Mouse (Mus musculus): ENCODE data around the gene Grtp1. TPM values are rescaled to one million over a fixed set of nuclear protein-coding genes. Genes with fewer than 3 reads are reported as not detected.

The Grtp1 gene
- 10.6 and 12.1 TPM in 2 replicates for polyA plus RNA-seq (2015; fragmentation: Nextera tagmentation; extraction: Ambion mirVana)

DNA sequence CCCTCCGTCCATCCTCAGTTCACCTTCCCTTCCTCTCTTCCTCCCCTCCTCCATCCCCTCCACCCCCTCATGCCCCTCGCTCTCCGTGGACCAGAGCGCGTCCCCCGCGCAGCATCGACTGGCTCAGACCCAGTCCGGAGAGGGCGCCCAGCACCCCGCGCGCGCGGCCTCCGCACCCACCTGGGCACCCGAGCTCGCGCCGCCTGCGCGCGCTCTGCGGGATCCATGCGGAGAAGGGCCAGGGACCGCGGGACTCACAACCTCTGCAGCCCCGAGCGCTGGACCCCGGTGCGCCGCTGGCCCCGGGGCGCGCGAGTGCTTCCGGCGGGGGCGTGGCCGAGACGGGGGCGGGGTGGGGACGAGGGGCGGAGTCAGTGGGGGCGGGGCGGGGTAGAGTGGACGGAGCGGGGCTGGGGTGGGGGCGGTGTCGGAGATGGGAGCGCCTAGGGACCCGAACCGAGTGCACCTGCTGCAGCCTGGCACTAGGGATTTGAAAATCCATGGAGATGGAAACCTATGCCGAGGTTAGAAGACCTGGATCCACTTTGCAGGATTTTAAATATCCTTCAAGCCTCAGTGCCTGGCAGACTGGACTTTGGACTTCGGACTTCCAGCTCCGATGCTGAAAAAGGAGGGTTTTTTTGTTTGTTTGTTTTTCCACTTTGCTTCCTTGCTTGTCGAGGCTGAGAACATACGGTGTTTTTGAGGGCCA, at the start of gene Grtp1:
TSS of gene Grtp1 (minus strand) at position 320 of the 712 bp plus-strand sequence.
- H3K4me2 ChIP-seq (ENCODE audit: low read depth, low read length), result peak within 1 kb of the TSS; percentile 99
- H3K9me3 ChIP-seq (ENCODE audit: low read length), result no peaks in the 10 kb centered on the region
- ATAC-seq (peak; percentile 76), DNase-seq (peak; percentile 82)
- H3K27ac ChIP-seq (ENCODE audit: low read depth), result peak within 1 kb of the TSS; percentile 89
- H3K4me3 ChIP-seq (ENCODE audit: low read depth, low read length), result peak within 1 kb of the TSS; percentile 90
- H3K4me1 ChIP-seq (ENCODE audit: insufficient read depth), result peaks cover 42% of the 10 kb centered on the region
- TF ChIP-seq EP300 (IDR thresholded peaks at IDR 0.05; ENCODE audit: low read depth), result no peak
- no peak for TF ChIP-seq CTCF (IDR thresholded peaks at IDR 0.05; ENCODE audit: low read depth)
- 4% methylated on average over 54 of the region's 58 CpGs for WGBS (ENCODE audit: insufficient replicate concordance)
- H3K9ac ChIP-seq (replicated peaks), result peak within 1 kb of the TSS; percentile 64
- H3K27me3 ChIP-seq (ENCODE audit: insufficient read depth, low read length), result peaks cover 16% of the 10 kb centered on the region
- no peaks in the 10 kb centered on the region for H3K36me3 ChIP-seq (replicated peaks; ENCODE audit: insufficient read depth, low read length)

DNA sequence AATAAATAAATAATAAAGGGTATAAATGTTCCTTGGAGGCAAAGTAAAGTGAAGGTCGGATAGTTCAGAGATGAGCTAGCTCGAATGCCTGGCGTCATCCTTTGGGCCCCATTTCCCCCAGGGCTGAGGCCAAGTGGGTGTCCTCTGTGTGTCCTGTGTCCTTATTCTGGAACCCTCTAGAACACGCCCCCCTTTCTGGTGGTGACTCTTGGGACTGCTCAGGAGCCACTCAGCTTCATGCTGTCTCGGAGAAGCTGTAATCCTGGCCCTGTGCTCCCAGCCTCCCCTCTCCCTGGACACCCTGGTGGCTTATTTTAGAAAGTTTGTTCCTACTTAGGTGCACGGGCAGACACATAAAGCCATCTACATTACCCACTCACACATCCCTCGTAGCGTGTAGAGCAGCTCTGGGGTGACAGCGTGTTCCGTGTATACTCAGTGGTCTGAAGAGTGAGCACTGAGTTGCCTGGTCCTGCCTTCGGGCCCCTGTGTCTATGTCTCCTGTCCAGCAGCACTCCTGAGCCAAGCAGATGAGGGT, 44.0 kb upstream of the Grtp1 start:
- no peak overlapping the region for H3K9ac ChIP-seq (replicated peaks)
- WGBS (ENCODE audit: insufficient replicate concordance), result 80% methylated on average over 11 of the region's 11 CpGs
- ATAC-seq, result no peak
- H3K27me3 ChIP-seq (ENCODE audit: insufficient read depth, low read length), result no peaks in the 10 kb centered on the region
- TF ChIP-seq CTCF (IDR thresholded peaks at IDR 0.05; ENCODE audit: low read depth), result no peak
- H3K4me1 ChIP-seq (ENCODE audit: insufficient read depth), result no peaks in the 10 kb centered on the region
- no peak overlapping the region for H3K4me3 ChIP-seq (ENCODE audit: low read depth, low read length)
- no peaks in the 10 kb centered on the region for H3K36me3 ChIP-seq (replicated peaks; ENCODE audit: insufficient read depth, low read length)
- H3K27ac ChIP-seq (ENCODE audit: low read depth), result no peak overlapping the region
- H3K4me2 ChIP-seq (ENCODE audit: low read depth, low read length), result no peak overlapping the region
- no peak for DNase-seq
- no peaks in the 10 kb centered on the region for H3K9me3 ChIP-seq (ENCODE audit: low read length)

DNA sequence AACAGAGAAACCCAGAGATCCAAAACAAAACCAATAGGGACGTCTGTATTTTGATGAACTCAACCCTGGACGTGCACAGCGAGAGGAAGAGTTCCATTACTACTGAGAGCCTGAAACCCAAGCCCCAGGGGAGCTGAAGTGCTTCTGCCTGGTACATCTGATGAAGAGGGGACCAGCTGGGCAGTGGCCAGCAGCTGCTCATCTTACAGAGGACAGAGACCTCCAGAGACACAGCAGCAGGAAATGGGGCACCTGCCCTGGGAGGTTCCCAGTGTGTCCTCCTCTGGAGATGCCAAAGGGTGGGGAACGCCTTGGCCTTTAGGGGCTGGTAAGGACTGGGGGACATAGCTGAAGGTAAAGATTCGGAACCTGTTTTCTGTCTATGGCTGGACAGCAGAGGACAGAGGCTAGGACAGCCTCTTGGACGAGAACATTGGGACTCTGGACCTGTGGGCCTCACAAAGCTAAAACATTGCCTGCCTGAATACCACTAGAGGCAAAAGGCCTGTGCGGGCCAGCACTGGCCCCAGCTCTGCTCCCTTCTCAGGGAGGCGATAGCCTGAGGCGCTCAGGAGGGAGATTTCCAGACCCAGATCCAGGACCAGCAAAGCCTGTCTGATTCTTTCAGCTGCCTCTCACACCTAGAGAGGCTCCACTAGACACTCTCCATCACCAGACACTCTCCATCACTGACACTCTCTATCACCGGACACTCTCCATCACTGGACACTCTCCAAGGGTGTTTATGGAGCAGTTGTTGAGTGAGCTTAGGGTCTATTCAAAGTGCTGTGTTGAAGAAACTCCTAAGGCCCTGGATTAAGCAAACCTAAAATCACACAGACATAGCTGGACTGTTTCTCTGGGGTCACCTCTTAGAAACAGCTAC, 42.8 kb upstream of the Grtp1 start:
- Histone ChIP-seq H3K9ac (replicated peaks) (no peak overlapping the region), H3K4me2 (ENCODE audit: low read depth, low read length) (no peak overlapping the region), H3K27me3 (ENCODE audit: insufficient read depth, low read length) (no peaks in the 10 kb centered on the region), H3K27ac (ENCODE audit: low read depth) (no peak overlapping the region), H3K9me3 (ENCODE audit: low read length) (no peaks in the 10 kb centered on the region), H3K4me3 (ENCODE audit: low read depth, low read length) (no peak overlapping the region), H3K4me1 (ENCODE audit: insufficient read depth) (no peaks in the 10 kb centered on the region), H3K36me3 (replicated peaks; ENCODE audit: insufficient read depth, low read length) (no peaks in the 10 kb centered on the region)
- WGBS (ENCODE audit: insufficient replicate concordance), result 80% methylated on average over 10 of the region's 10 CpGs
- DNase-seq (no peak), ATAC-seq (no peak)
- no peak for TF ChIP-seq EP300 (IDR thresholded peaks at IDR 0.05; ENCODE audit: low read depth)
- no peak for TF ChIP-seq CTCF (IDR thresholded peaks at IDR 0.05; ENCODE audit: low read depth)

DNA sequence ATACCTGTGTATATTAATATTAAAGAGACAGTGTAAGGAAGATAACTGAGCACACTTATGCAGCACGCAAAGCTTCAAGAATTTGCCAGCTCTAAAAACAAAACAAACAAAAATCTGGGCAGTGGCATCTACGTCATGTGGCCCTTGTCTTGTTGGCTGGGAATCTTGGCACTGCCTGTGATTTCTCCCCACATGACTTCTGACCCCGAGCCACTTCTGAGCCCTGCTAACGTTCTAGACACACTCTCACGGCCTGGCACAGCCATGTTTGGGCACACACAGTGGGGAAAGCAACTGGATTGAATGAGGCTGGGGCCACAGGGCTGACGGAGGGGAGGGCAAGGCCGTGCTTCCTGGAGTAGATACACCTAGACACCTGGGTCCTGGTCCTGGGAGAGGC, 40.3 kb upstream of the Grtp1 start:
- H3K4me1 ChIP-seq (ENCODE audit: insufficient read depth), result no peaks in the 10 kb centered on the region
- TF ChIP-seq EP300 (IDR thresholded peaks at IDR 0.05; ENCODE audit: low read depth) (no peak), CTCF (IDR thresholded peaks at IDR 0.05; ENCODE audit: low read depth) (no peak)
- no peaks in the 10 kb centered on the region for H3K9me3 ChIP-seq (ENCODE audit: low read length)
- DNase-seq (no peak), ATAC-seq (no peak)
- no peaks in the 10 kb centered on the region for H3K36me3 ChIP-seq (replicated peaks; ENCODE audit: insufficient read depth, low read length)
- no peak overlapping the region for H3K9ac ChIP-seq (replicated peaks)
- no peaks in the 10 kb centered on the region for H3K27me3 ChIP-seq (ENCODE audit: insufficient read depth, low read length)
- no peak overlapping the region for H3K4me3 ChIP-seq (ENCODE audit: low read depth, low read length)
- H3K27ac ChIP-seq (ENCODE audit: low read depth), result no peak overlapping the region
- WGBS (ENCODE audit: insufficient replicate concordance), result 67% methylated on average over 7 of the region's 7 CpGs
- no peak overlapping the region for H3K4me2 ChIP-seq (ENCODE audit: low read depth, low read length)

DNA sequence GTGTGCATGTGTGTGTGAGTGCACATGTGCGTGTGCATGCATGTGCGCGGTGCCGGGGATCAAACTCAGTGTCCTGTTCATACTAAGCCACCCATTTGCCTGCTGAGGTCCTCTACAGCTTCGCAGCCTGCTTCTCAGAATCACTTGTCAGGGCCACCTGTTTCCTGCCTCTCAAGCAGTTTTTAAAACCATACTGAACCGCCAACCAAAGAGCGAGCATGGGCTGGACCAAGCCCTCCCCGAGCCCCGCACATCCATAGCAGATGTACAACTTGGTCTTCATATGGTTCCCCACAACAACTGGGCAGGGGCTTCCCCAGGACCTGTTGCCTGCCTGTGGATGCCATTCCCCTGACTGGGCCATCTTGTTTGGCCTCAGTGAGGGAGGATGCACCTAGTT, 39.6 kb upstream of the Grtp1 start:
- WGBS (ENCODE audit: insufficient replicate concordance), result 59% methylated on average over 9 of the region's 9 CpGs
- ATAC-seq, result no peak

DNA sequence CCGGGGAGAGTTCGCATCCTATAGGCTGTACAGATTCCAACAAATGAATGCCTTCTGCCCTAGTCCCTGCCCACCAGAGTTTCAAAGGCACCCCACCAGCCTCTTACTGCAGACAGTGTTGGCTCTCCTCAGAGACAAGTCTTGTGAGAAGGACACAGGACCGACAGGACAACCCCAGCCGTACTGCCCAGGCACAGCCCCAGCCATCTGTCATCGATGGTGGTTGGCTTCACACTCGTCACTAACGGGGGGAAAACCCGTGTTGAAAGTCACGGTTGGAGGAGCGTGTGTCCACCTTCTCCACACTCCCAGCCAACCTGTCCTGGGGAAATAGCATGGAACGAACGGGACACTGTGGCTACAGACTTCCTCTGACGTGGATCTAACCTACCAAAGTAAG, 34.4 kb upstream of the Grtp1 start:
- H3K27me3 ChIP-seq (ENCODE audit: insufficient read depth, low read length), result no peaks in the 10 kb centered on the region
- TF ChIP-seq CTCF (IDR thresholded peaks at IDR 0.05; ENCODE audit: low read depth) (no peak), EP300 (IDR thresholded peaks at IDR 0.05; ENCODE audit: low read depth) (no peak)
- H3K4me3 ChIP-seq (ENCODE audit: low read depth, low read length), result no peak overlapping the region
- H3K4me2 ChIP-seq (ENCODE audit: low read depth, low read length), result no peak overlapping the region
- DNase-seq (no peak), ATAC-seq (no peak)
- H3K27ac ChIP-seq (ENCODE audit: low read depth), result no peak overlapping the region
- no peaks in the 10 kb centered on the region for H3K4me1 ChIP-seq (ENCODE audit: insufficient read depth)
- 86% methylated on average over 13 of the region's 13 CpGs for WGBS (ENCODE audit: insufficient replicate concordance)
- no peaks in the 10 kb centered on the region for H3K9me3 ChIP-seq (ENCODE audit: low read length)
- H3K36me3 ChIP-seq (replicated peaks; ENCODE audit: insufficient read depth, low read length), result no peaks in the 10 kb centered on the region
- H3K9ac ChIP-seq (replicated peaks), result no peak overlapping the region

More for the DNA sequence above, 39.6 kb upstream of the Grtp1 start:
- no peak for DNase-seq
- no peak overlapping the region for H3K27ac ChIP-seq (ENCODE audit: low read depth)
- no peaks in the 10 kb centered on the region for H3K27me3 ChIP-seq (ENCODE audit: insufficient read depth, low read length)
- no peaks in the 10 kb centered on the region for H3K9me3 ChIP-seq (ENCODE audit: low read length)
- no peak overlapping the region for H3K9ac ChIP-seq (replicated peaks)
- no peaks in the 10 kb centered on the region for H3K36me3 ChIP-seq (replicated peaks; ENCODE audit: insufficient read depth, low read length)
- TF ChIP-seq EP300 (IDR thresholded peaks at IDR 0.05; ENCODE audit: low read depth) (no peak), CTCF (IDR thresholded peaks at IDR 0.05; ENCODE audit: low read depth) (no peak)
- no peak overlapping the region for H3K4me3 ChIP-seq (ENCODE audit: low read depth, low read length)
- no peaks in the 10 kb centered on the region for H3K4me1 ChIP-seq (ENCODE audit: insufficient read depth)
- H3K4me2 ChIP-seq (ENCODE audit: low read depth, low read length), result no peak overlapping the region

Data from liver, postnatal 0 days (tissue).